Mouse (Mus musculus): Measurements from ENCODE around the gene Golga5. TPM values are rescaled to one million over a fixed set of nuclear protein-coding genes. Genes with fewer than 3 reads are reported as not detected.
A peak's percentile ranks its signal among the peaks of the same experiment; 100 is the strongest.

Gene Golga5
- polyA plus RNA-seq, 1 experiment = 7.3 TPM

DNA sequence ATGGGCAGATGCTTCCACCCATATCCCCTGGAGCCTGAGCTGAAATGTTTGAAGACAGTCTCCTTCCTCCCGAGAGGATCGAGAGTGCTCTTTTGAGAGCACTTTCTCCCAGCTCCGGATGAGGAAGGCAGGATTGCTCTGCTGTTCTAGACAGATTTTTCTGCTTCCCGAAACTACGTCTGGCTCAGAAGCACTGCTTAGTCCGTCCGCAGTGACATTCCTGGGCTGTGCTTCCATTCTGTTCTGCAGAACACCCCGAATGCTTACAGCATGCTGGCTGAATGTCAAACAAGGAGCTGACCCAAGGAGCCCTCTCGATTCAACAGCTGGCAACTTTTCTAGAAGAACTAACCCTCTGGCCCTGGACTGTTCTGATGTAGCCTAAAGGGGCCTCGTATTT, 18.5 kb upstream of the Golga5 start:
- Histone ChIP-seq H3K79me2 (ENCODE audit: control insufficient read depth, insufficient read depth) (no peaks in the 10 kb centered on the region), H3ac (ENCODE audit: control insufficient read depth, insufficient read length, low read depth) (no peak overlapping the region), H3K79me3 (ENCODE audit: low read depth) (no peaks in the 10 kb centered on the region), H3K4me3 (ENCODE audit: insufficient read depth, poor library complexity, severe bottlenecking) (no peak overlapping the region), H3K27me3 (ENCODE audit: control insufficient read depth, insufficient read depth, insufficient read length) (no peaks in the 10 kb centered on the region), H3K36me3 (ENCODE audit: control insufficient read depth, insufficient read depth) (no peaks in the 10 kb centered on the region)
- TF ChIP-seq MAX (IDR thresholded peaks at IDR 0.05) = no peak
- TF ChIP-seq USF1 (IDR thresholded peaks at IDR 0.05; ENCODE audit: low read depth) = no peak
- TF ChIP-seq MYOG (IDR thresholded peaks at IDR 0.05; ENCODE audit: control insufficient read depth, extremely low read depth, insufficient read length) = no peak
- TF ChIP-seq MYOD1 (IDR thresholded peaks at IDR 0.05; ENCODE audit: control insufficient read depth, insufficient read length, low read depth) = no peak
- TF ChIP-seq FOSL1 (IDR thresholded peaks at IDR 0.05; ENCODE audit: insufficient read depth, low read length, poor library complexity, severe bottlenecking) = no peak
- no peak for TF ChIP-seq CEBPB (IDR thresholded peaks at IDR 0.05; ENCODE audit: low read depth)

DNA sequence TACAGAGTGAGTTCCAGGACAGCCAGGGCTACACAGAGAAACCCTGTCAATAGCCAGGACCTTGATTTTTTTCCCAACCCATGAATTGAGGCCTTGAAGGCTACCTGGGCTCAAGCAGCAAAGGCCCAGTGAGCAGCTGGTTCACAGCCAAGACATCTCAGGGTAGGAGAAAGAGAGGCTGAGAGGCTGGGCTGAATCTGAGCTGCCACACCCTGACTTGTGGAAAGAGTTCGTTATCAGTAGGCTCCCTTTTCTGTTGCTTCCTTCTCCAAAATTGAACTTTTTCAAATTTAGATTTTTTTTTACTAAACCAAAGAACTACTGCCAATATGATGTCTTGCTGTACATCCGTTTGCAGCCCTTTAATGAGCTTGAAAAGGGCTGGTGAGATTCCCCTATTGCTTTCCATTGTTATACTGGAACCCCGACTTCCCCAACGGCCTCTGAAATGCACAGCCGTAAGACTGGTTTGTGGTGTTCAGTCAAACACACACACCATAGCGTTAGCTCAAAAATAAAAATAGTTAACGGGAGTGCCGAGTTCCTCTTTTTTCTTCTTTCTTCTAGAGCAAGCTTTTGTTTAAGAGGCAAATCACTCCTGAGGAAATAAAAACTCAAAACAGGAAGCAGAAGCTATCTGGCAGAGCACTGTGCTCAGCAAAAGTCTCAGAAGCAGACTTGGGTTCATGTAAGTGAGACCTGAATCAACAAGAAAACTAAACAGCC, 17.6 kb upstream of the Golga5 start:
- Histone ChIP-seq H3ac (ENCODE audit: control insufficient read depth, insufficient read length, low read depth) (no peak overlapping the region), H3K79me3 (ENCODE audit: low read depth) (no peaks in the 10 kb centered on the region), H3K79me2 (ENCODE audit: control insufficient read depth, insufficient read depth) (no peaks in the 10 kb centered on the region), H3K36me3 (ENCODE audit: control insufficient read depth, insufficient read depth) (no peaks in the 10 kb centered on the region), H3K4me3 (ENCODE audit: insufficient read depth, poor library complexity, severe bottlenecking) (no peak overlapping the region), H3K27me3 (ENCODE audit: control insufficient read depth, insufficient read depth, insufficient read length) (no peaks in the 10 kb centered on the region)
- TF ChIP-seq MAX (IDR thresholded peaks at IDR 0.05) (no peak), MYOD1 (IDR thresholded peaks at IDR 0.05; ENCODE audit: control insufficient read depth, insufficient read length, low read depth) (no peak), CEBPB (IDR thresholded peaks at IDR 0.05; ENCODE audit: low read depth) (no peak), USF1 (IDR thresholded peaks at IDR 0.05; ENCODE audit: low read depth) (no peak)

DNA sequence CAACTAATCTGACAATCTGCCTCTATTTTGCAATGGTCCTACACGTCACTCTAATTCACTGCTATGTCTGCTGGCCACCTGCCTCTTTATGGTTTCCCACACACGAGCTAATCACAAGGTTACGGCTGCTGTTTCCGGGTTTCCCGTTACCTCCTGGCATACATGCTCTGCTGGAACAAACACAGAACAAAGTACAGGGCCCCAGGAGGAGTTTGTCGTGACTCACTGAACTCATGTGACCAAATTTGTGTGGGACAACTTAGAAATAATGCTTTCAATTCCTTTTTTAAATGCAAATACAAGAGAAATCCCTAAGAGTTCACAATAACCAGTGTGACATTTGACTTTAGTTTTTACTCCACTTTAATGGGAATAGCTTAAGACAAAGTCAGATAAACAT, 15.4 kb upstream of the Golga5 start:
- Histone ChIP-seq H3K4me3 (ENCODE audit: insufficient read depth, poor library complexity, severe bottlenecking) (no peak overlapping the region), H3K36me3 (ENCODE audit: control insufficient read depth, insufficient read depth) (no peaks in the 10 kb centered on the region), H3K79me2 (ENCODE audit: control insufficient read depth, insufficient read depth) (no peaks in the 10 kb centered on the region), H3ac (ENCODE audit: control insufficient read depth, insufficient read length, low read depth) (no peak overlapping the region), H3K79me3 (ENCODE audit: low read depth) (no peaks in the 10 kb centered on the region), H3K27me3 (ENCODE audit: control insufficient read depth, insufficient read depth, insufficient read length) (no peaks in the 10 kb centered on the region)
- TF ChIP-seq MYOD1 (IDR thresholded peaks at IDR 0.05; ENCODE audit: control insufficient read depth, insufficient read length, low read depth) (peak; percentile 43), CEBPB (IDR thresholded peaks at IDR 0.05; ENCODE audit: low read depth) (peak; percentile 41), USF1 (IDR thresholded peaks at IDR 0.05; ENCODE audit: low read depth) (peak; percentile 39), FOSL1 (IDR thresholded peaks at IDR 0.05; ENCODE audit: insufficient read depth, low read length, poor library complexity, severe bottlenecking) (no peak), MAX (IDR thresholded peaks at IDR 0.05) (no peak)

DNA sequence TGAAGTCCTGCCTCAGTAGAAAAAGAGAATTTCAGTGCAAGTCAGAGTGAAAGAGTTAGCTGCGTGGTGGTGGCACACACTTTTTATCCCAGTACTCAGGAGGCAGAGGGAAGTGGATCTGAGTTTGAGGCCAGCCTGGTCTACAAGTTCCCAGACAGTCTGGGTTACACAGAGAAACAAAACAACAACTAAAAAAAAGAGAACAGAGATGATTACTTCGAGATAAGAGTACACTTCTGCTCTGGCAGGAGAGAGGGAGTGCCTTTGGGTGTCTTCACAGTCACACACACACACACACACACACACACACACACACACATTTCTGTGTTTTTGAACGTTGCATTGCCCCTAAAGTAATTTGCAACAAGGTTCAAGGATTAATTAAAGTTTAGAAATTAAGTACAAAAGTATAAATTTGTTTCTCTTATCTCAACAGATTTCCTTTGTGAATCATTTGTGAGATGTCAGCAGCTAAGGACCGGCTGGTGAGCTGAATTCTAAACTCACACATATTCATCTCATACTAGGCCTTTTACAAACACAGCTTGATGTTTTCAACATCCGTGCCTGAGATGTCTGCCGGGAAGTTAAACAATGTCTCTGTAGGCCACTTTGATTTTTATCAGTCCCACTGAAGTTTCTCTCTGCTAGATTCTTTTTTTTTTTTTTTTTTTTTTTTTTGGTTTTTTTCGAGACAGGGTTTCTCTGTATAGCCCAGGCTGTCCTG, 12.3 kb upstream of the Golga5 start:
- no peaks in the 10 kb centered on the region for H3K36me3 ChIP-seq (ENCODE audit: control insufficient read depth, insufficient read depth)
- no peaks in the 10 kb centered on the region for H3K79me2 ChIP-seq (ENCODE audit: control insufficient read depth, insufficient read depth)
- TF ChIP-seq MYOD1 (IDR thresholded peaks at IDR 0.05; ENCODE audit: control insufficient read depth, insufficient read length, low read depth) (no peak), MYOG (IDR thresholded peaks at IDR 0.05; ENCODE audit: control insufficient read depth, extremely low read depth, insufficient read length) (no peak), CEBPB (IDR thresholded peaks at IDR 0.05; ENCODE audit: low read depth) (no peak), CTCF (IDR thresholded peaks at IDR 0.05; ENCODE audit: control insufficient read depth, insufficient read depth, insufficient read length) (no peak)
- no peaks in the 10 kb centered on the region for H3K27me3 ChIP-seq (ENCODE audit: control insufficient read depth, insufficient read depth, insufficient read length)
- no peak overlapping the region for H3ac ChIP-seq (ENCODE audit: control insufficient read depth, insufficient read length, low read depth)
- no peak overlapping the region for H3K4me3 ChIP-seq (ENCODE audit: insufficient read depth, poor library complexity, severe bottlenecking)
- H3K79me3 ChIP-seq (ENCODE audit: low read depth) = no peaks in the 10 kb centered on the region

DNA sequence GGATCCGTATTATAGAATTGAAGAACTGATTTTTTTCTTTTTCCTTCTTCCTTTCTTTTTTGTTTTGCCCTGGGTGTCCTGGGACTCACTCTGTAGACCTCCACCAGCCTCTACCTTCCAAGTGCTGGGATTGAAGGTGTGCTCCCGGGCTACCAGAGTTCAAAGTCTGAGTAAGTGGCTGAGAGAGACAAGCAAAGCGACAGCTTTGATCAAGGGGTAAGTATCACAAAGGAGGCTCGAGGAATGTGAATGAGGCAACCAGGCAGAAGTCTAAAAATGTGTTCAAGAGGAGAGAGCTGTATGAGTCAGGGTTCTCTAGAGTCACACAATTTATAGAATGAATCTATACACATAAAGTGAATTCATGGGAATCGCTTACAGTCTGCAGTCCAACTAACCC, 8.9 kb upstream of the Golga5 start:
- H3K36me3 ChIP-seq (ENCODE audit: control insufficient read depth, insufficient read depth) = no peaks in the 10 kb centered on the region
- no peaks in the 10 kb centered on the region for H3K27me3 ChIP-seq (ENCODE audit: control insufficient read depth, insufficient read depth, insufficient read length)
- no peak overlapping the region for H3ac ChIP-seq (ENCODE audit: control insufficient read depth, insufficient read length, low read depth)
- H3K4me3 ChIP-seq (ENCODE audit: insufficient read depth, poor library complexity, severe bottlenecking) = no peak overlapping the region
- TF ChIP-seq MYOD1 (IDR thresholded peaks at IDR 0.05; ENCODE audit: control insufficient read depth, insufficient read length, low read depth) (no peak), CEBPB (IDR thresholded peaks at IDR 0.05; ENCODE audit: low read depth) (no peak), FOSL1 (IDR thresholded peaks at IDR 0.05; ENCODE audit: insufficient read depth, low read length, poor library complexity, severe bottlenecking) (no peak), USF1 (IDR thresholded peaks at IDR 0.05; ENCODE audit: low read depth) (no peak), MYOG (IDR thresholded peaks at IDR 0.05; ENCODE audit: control insufficient read depth, extremely low read depth, insufficient read length) (no peak), MAX (IDR thresholded peaks at IDR 0.05) (no peak), CTCF (IDR thresholded peaks at IDR 0.05; ENCODE audit: control insufficient read depth, insufficient read depth, insufficient read length) (no peak)
- no peaks in the 10 kb centered on the region for H3K79me2 ChIP-seq (ENCODE audit: control insufficient read depth, insufficient read depth)
- no peaks in the 10 kb centered on the region for H3K79me3 ChIP-seq (ENCODE audit: low read depth)

DNA sequence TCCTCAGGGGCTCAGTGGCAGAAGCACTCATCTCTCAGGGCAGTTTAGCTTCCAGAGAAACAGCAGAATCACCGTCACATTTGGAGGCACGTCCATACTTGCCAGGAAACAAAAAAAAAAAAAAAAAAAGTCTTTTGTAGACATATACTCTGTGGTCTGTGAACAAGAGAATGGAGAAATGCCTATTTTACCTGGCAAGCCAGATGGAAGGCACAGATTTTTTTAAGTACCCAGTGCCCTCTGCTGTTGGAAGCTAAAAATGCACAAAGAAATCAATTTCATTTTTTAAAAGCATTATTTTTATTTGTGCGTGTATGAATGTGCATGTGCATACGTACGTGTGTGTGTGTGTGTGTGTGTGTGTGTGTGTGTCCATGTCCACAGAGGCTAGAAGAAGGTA, 7.8 kb upstream of the Golga5 start:
- no peak overlapping the region for H3K4me3 ChIP-seq (ENCODE audit: insufficient read depth, poor library complexity, severe bottlenecking)
- H3ac ChIP-seq (ENCODE audit: control insufficient read depth, insufficient read length, low read depth) = no peak overlapping the region
- H3K79me3 ChIP-seq (ENCODE audit: low read depth) = no peaks in the 10 kb centered on the region
- H3K79me2 ChIP-seq (ENCODE audit: control insufficient read depth, insufficient read depth) = no peaks in the 10 kb centered on the region
- no peak for TF ChIP-seq CTCF (IDR thresholded peaks at IDR 0.05; ENCODE audit: control insufficient read depth, insufficient read depth, insufficient read length)
- TF ChIP-seq FOSL1 (IDR thresholded peaks at IDR 0.05; ENCODE audit: insufficient read depth, low read length, poor library complexity, severe bottlenecking) = no peak
- no peak for TF ChIP-seq MAX (IDR thresholded peaks at IDR 0.05)
- TF ChIP-seq MYOD1 (IDR thresholded peaks at IDR 0.05; ENCODE audit: control insufficient read depth, insufficient read length, low read depth) = no peak
- TF ChIP-seq USF1 (IDR thresholded peaks at IDR 0.05; ENCODE audit: low read depth) = no peak
- no peaks in the 10 kb centered on the region for H3K36me3 ChIP-seq (ENCODE audit: control insufficient read depth, insufficient read depth)
- no peaks in the 10 kb centered on the region for H3K27me3 ChIP-seq (ENCODE audit: control insufficient read depth, insufficient read depth, insufficient read length)

Measured in C2C12 (cell line).